Mouse (Mus musculus): ENCODE measurements around the gene Fibcd1.

Gene Fibcd1

DNA sequence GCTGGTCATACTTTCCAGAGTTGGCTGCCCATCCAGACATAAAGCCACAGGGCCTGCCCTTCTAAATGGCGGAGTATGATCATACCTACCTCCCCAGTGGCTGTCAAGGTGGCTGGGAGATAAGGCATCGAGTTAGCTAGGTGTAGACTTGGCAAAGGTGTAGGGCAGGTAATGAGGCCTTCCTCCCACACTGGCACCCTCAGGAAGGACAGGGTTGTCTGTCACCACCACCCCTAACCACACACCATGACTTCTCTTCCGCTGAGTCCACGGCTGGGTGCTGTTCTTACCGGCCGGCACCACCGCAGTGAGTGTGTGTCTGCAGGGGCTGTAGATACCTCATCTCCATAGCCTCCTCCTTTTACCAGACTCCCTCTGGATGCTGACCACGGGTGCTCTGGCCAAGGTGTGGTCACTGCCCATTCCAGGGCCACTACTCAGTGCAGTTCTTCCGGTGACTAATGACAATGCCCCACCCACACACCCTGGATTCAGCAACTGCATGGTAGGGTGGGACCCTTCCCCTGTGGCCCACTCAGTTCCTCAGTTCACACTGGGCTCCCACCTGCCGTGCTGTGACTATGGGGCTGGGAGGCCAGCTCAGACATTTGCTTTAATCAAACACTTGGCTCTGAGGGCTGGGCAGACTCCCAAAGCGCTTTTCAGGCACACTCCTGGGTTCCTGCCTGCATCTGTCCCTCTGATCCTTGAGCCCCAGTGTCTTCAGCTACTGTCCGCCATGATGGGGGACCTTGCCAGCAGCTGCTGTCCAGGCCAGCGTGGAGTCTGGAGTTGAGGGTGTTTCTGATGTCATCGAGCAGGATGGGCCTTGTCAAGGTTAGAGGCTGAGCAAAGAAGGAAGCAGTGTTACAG lies 34.5 kb downstream of the Fibcd1 start:
- DNase-seq (ENCODE audit: low spot score) = no peak

DNA sequence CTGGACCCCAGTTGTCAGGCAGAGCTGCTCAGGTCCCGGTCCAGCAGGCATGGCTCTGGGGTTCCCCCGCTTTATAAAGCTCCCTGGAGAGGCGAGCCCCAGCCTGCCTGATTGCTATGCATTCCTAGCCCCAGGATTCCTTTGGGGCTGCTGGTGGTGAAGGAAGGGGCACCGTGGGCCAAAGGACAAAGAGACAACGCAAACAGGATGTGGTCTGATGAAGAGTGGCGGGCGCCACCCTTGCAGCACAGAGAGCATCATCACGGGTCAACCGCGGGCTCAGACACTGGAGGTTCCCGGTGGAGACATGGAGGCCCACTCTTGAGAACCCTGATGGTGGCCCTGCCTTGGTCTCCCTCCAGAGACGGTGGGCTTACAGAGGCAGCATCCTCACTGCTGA lies 35.4 kb downstream of the Fibcd1 start, which contains the start of gene Qrfp:
Qrfp (minus strand) TSS at position 137 of the 400 bp plus-strand sequence.
- DNase-seq (ENCODE audit: low spot score) = no peak

DNA sequence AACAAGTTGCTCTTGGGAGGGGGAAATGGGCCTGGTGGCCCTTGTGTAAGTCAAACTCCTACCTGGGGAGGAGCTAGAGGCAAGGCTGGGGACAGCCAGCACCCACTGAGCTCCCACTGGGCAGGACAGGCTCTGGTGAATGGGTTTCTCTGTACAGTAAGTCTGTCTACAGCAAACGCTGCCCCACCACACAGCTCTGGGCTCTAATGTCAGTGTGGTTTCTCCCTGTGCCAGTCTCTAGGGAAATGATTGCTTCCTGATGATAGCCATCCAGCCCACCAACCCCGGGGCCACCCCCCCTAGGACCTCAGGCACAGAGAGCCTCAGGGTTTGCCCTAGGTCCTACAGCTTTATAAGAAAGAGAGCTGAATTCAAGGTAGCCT lies 36.5 kb downstream of the Fibcd1 start:
- no peak for DNase-seq (ENCODE audit: low spot score)

DNA sequence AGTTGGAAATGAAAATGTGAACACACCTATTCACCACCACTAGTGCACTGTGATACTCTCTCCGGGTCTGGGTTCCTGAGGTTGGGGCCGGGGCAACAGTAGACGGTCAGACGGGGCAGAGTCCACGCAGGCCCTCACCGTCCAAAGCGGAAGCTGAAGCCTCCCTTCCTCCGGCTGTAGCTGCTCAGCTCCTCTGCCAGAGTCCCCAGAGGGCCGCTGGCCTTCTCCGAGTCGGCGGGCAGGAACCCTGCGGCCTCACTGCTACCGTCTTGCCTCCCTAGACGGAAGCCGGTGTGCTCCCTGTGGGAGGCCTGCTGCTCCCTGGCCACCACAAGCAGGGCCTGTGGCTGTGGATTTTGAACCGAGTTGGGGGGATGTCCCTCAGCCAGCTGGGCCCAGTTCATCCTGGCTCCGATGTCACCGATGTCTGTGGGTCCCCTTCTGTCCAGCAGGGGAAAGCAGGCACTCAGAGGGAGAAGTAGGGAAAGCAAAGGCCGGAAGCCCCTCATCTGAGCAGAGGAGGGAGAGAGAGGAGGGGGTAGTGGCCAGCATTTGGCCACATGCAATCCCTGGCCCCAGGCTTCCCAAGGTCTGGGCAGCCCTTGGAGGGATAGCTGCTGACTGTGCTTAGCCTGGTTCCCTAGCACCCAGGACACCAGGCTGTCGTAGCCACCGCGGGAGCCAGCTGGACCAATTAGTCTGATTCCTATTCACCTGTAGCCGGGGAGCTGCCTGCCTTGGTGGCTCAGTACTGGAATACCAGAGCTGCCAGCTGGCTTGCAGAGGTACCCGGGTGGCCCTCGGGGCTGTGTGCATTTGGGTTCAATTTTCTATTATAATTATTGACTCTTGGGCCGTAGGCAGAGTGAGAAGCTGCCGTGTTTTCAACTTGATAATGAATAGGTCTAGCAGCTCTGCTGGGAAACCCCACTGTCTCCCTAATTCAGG lies 37.1 kb downstream of the Fibcd1 start:
- DNase-seq (ENCODE audit: low spot score) = no peak

DNA sequence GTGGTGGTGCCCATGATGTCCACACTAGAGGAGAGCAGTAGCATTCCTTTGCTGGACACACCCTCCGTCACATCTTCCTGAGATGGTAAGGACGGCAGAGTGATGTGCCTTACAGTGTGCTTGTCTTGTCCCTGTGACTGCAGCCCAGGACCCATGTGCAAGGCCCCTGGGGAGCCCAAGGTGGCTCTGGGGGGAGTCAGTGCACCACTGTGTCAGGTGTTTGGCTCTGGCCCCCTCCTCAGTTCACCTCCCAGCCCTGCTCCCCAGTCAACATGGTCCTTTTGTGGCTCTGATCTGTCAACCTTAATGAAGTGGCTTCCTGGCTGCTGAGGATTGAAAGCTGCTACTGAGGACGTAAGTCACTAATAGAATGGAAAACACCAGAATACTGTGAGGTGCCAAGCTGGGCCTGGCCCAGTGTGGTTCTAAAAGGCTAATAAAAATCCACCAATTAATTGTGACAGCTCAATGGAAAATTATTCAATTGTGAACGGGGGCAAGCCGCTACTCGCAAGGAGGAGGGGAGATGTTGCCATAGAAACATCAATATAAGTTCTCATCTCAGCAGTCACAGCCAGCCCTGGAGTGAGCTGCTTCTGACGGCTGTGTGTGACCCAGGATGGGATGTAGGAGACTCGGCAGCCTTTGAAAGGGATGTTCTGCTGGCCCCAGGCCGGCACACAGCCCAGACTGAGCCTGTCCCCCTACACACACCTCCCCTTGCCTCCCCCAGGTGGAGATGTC lies 39.0 kb downstream of the Fibcd1 start:
- DNase-seq (ENCODE audit: low spot score) = no peak

- DNase-seq (ENCODE audit: low spot score) = no peak
Measured at GRCm38 (mm10) chr2:31803480-31803879, 42.3 kb downstream of the Fibcd1 start.

DNA sequence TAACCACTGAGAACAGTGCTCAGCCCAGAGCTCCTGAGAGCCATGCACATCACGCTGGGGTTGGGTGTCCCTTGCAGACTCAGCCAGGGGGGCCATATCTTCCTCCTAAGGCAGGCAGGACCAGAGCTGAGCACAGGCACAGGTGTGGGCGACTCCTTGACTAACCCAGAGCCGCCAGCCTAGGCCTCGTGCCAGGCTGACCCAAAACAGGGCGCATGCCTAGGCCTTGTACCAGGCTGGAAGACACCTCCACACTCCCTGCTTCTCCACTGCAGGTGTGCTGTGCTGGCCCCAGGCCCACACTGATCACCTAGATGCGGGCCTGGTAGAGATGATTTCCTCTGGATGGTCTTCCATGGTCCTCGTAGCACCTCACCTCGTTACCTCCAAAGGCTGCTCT lies 43.0 kb downstream of the Fibcd1 start:
- no peak for DNase-seq (ENCODE audit: low spot score)

DNA sequence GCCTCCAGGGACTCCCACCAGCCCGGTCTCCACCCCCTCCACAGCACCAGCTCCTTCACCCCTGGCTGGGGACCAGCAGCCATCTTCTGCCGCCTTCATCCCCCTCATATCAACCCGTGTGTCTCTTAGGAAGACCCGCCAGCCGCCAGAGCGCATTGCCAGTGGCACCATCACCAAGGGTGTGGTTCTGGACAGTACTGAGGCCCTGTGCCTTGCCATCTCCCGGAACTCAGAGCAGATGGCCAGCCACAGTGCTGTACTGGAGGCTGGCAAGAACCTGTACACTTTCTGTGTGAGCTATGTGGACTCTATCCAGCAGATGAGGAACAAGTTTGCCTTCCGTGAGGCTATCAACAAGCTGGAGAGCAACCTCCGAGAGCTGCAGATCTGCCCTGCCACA lies 44.4 kb downstream of the Fibcd1 start:
- no peak for DNase-seq (ENCODE audit: low spot score)

GRCm38 (mm10) chr2:31796943-31797342 lies 48.9 kb downstream of the Fibcd1 start:
- DNase-seq (ENCODE audit: low spot score) = no peak

DNA sequence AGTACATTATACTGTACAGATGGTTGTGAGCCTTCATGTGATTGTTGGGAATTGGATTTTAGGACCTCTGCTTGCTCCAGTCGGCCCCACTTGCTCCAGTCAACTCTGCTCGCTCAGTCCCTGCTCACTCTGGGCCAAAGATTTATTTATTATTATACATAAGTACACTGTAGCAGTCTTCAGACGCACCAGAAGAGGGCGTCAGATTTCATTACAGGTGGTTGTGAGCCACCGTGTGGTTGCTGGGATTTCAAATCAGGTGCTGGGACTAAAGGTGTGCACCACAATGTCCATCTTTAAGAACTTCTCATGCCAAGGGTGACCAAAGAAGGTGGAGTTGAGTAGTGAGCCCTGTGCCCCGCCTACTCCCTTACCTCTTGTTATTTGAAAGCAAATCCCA lies 53.2 kb downstream of the Fibcd1 start:
- DNase-seq (ENCODE audit: low spot score) = no peak

DNA sequence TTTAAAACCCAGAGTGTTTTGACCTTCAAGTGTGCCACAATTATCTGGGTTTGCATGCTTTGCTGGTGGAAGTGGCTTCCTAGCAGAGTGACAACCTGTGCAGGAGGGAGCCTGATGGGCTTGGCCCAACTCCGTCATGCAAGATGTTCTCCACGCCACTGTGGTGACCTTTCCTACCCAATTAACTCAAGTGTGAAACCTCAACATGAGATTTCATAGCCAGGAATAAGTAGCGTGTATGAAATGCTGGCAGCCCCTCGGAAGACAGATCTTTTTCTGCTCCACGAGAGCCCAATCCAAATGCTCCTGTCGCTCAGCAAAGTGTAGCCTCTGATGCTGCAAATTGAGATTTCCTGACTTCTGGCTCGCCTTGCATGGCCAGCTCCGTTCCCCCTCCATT lies 54.5 kb downstream of the Fibcd1 start:
- no peak for DNase-seq (ENCODE audit: low spot score)

DNA sequence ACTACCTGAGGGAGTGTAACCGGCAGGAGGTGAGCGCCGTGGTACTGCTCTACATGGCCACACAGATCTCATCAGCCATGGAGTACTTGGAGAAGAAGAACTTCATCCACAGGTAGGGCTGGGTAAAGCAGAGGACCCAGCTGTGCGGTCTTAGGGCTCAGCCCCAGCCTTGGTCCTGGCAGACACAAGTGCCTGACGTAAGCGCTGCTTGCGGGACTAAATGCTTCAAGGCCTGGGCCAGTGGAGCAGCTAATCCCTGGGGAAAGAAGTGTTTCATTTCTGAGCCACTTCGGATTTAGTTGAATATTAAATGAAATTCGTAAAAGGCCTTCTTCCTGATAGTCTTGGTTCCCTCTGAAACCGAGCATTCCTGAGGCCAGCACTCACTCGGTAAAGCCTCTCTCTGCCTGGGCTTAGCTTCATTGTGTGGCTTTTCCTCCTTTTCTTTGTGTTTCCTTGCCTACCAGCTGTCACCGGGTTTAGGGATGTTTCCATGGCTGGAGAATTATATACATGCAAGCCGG lies 55.0 kb downstream of the Fibcd1 start:
- no peak for DNase-seq (ENCODE audit: low spot score)

DNA sequence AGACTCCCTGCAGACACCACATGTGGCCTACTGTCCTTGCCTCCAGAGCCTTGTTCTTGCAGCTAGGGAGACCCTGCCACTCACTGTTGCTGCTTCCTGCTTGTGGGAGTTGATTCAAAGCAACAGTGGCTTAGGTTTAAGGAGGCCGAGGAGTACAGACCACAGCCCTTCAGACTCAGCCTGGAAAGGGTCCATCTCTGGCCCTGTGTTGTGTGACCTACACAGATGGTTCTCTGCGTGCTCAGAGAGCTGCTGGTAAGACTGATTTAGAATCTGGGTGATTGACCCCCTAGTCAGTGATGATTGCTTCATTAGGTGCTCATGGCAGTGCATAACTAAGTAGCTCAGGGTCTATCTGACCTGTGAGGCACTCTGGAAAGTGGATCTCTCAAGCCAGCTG lies 56.6 kb downstream of the Fibcd1 start:
- DNase-seq (ENCODE audit: low spot score) = no peak

- no peak for DNase-seq (ENCODE audit: low spot score)
Measured at GRCm38 (mm10) chr2:31788227-31788626, 57.6 kb downstream of the Fibcd1 start.

DNA sequence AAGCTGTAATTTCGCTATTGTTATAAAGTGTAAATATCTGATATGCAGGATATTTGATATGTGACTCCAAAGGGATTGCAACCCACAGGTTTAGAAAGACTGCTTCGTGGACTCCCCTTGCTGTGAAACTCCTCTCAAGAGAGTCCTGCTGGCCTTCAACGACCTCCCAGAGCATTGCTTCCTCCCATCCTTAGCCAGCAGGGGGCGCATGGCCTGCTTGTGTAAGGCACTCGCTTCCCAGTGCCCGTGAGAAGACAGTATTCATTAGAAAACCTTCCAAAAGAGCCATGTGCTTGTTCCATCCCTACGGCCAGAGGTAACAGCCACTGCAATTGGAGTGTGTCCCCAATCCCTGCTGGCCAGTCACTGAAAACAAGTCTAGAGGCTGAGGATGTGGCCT lies 58.8 kb downstream of the Fibcd1 start:
- DNase-seq (ENCODE audit: low spot score) = peak; percentile 53

- DNase-seq (ENCODE audit: low spot score) = peak; percentile 80
Measured at GRCm38 (mm10) chr2:31785074-31785473, 60.7 kb downstream of the Fibcd1 start.

DNA sequence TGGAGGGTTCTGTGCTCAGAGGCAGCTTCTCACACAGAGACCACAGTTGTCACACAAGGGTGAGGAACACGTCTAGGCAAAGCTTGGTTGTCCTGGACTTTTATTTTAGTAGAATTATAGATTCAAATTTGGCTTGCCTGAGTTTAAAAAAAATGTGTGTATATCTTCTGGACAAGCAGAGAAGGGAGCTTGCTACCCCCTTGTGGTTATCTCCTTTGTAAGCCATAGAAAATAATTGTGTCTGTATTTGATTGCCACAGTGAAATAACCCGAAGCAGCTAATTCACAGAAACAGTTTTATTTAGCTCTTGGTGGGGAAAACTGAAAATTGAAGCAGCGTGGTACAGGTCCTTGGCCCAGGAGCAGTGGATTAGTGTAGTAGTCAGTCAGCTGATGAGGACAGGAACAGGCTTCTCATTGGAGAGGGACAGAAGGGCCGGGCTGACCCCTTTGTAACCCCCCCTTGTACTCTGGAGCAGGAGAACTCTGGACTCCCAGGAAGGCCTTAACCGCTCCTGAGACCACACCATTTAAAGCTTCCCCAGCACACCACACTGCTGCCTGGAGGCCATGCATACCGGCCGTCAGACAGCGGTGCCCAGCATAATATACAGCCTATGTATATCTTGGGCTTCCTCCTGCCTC lies 62.7 kb downstream of the Fibcd1 start:
- no peak for DNase-seq (ENCODE audit: low spot score)

GRCm38 (mm10) chr2:31779258-31779657 lies 66.5 kb downstream of the Fibcd1 start:
- no peak for DNase-seq (ENCODE audit: low spot score)

GRCm38 (mm10) chr2:31776479-31776878 lies 69.3 kb downstream of the Fibcd1 start:
- no peak for DNase-seq (ENCODE audit: low spot score)

DNA sequence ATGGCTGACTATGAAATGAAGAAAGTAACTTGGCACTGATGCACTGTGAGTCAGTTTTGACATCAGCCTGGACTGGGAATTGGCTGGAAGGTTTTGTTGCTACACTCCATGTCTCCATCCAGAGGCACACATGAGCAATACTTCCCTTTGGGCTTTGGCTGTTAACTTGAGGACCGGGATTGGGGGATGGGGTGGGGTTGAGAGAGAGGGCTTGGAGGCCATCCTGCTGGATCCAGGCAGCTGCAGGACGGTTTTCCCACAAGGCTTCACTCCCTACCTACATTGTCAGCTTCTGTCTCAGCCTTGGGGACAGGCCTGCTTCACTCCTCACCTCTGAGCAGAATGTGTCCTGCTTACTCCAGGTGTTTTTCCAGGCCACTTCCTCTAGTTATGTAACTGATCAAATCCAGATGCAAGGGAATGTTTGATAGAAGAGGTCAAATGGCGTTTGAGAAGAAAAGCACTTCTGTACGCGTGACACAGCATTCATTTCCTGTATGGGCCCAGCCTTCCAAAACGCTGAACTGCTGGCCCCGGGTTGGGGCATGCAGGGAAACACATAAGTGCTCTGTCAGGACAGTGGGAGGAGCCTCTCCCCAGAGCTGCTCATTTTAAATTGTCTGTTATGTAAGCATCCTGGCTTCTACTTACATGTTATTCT lies 74.9 kb downstream of the Fibcd1 start:
- DNase-seq (ENCODE audit: low spot score) = no peak

DNA sequence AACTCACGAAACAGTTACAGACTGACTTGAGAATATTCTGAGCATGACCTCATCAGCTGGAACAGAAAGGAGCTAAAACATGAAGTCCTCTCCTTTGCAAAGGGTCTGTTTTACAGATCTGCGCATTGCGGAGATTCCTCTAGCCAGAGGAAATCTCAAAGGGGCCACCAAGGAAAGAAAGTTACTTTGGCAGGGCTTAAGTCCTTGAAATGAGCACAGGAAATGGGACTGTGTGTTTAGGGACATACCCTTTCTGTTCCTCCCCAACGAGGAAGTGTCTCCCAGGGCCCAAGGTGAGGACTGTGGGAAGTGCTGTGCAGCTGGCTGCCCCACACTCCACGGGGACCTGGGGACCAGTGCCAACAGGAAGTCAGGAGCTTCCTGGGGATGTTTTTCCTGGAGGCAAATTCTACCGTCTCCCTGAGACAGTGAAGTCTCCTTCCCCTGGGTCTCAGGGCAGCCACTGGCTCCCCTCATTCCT lies 76.1 kb downstream of the Fibcd1 start:
- DNase-seq (ENCODE audit: low spot score) = no peak

Measured in left cerebral cortex, adult 11 months (tissue).